Mouse (Mus musculus) layer of hippocampus, adult 9-10 months (tissue): ENCODE results near the gene Pole.
A peak's percentile ranks its signal among the peaks of the same experiment; 100 is the strongest.

Source experiments
- DNase-seq: peaks from one replicate; pipeline ENCODE4 v3.0.0; 2022; ENCODE audit warnings: low spot score

The Pole gene

DNA sequence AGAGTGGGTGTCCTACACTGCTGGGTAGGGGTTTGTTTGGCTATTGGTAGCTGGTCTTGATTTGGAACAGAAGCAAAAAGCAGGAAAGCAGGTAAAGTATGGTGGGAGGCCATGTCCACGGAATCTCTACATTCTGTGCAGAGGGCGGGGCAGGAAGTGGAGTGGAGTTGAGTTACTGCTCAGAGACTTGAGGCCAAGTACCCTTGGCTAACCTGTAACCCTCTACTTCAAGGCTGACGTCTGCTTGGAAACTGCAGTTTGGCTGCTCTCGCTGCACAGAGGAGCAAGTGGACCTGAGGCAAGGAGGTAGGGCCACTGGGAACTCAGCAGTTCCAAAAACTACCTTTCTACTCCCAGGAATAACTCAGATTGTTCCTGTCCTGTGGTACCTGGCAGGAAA is 58.4 kb downstream of the Pole start, which contains the start of gene Lrcol1:
Lrcol1 (plus strand) TSS at position 207 of the 400 bp plus-strand sequence.
- no peak for DNase-seq

DNA sequence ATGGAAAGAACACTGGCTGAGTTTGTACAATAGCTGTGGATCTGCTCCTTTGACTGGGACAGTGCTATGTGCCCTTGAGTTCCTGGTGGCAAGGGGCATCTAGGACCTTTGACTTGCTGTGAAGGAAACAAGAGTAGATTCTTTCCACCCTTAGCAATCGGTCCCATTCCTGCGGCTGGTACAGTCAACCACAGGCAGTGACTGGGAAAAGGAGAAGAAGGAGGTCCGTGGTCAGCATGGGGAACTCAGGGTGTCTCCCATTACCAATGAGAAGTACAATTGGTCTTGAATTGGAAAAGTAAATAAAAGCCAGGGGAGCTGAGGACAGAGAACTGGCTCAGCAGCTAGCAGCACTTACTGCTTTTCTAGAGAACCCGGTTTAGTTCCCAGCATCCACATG is 59.4 kb downstream of the Pole start:
- DNase-seq = no peak

DNA sequence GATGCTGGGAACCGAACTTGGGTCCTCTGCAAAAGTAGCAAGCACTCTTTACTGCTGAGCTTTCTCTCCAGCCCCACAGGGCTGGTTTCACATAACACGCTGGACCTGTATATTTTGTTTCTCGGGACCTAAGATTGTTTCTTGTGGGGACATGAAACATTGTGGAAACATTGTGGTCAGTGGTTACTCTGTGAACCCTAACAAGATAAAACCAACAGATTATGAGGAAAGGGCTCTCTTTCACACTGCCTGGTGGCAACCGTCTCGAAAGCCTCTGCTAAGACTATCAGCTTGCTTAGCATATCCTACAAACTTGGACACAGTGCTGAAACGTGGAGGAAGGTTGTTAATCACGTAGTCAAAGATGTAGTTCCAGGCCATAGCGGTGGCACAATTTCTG is 60.9 kb downstream of the Pole start:
- DNase-seq = no peak

DNA sequence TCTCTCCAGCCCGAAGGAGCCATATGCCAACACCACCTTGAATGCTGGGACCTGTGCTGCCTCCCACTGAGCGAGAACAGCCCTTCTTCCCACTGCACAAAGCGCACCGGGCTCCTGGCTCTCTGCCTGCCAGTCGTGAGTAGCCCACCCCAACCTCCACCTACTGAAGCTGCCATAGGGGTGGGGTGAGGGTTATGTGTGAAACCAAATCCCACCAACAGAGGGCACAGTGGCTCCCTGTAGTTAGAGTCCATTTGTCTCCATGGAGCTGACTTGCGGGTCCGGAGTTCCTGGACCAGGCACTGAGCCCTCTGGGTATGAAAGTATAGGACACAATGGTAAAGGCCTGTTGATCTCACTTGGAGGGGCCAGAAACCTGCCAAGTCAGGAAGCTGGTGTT is 68.6 kb downstream of the Pole start:
- no peak for DNase-seq

DNA sequence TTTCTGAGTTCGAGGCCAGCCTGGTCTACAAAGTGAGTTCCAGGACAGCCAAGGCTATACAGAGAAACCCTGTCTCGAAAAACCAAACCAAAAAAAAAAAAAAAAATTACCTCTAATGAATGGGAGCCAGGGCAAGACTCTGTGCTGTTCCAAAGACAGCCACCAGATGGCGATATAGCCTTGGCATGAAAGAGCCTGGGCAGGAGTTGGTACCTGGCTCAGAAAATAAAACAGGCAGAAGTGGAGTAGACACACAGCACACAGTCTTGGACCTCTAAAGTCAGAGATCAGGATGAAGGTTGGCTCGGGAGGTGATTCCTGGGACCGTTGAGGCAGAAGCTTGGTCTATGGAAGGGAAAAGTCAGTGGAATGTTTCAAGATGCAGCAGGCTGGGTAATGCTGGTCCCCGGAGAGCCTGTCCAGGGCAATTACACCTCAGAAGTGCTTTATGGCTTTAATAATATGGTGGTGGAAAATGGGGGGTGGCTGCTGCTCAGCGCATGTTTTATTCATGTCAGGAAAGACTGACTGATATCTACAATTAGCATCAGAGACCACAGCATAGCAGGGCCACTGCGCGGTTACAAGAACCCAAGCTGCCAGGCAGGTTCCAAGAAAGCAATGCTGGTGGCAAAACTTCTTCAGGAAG is 71.5 kb downstream of the Pole start:
- DNase-seq = peak; percentile 89

DNA sequence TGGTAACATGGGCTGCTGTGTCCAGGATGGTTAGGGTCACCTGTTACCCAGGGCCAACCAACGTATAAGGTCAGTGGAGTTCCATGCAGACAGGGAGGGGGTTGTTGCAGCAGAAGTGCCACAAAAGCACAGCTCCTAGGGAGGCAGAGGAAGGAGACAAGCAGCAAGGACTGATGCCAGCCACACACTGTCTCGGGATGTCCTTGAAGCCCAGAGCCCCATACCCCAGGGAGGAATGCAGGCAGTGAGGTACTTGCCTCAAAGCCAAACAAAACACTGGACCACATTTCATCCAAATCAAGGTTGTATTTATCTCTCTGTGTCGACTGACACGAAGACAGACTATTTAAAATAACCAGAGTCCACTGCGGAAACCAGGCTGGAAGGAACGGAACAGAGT is 75.4 kb downstream of the Pole start:
- DNase-seq = no peak

DNA sequence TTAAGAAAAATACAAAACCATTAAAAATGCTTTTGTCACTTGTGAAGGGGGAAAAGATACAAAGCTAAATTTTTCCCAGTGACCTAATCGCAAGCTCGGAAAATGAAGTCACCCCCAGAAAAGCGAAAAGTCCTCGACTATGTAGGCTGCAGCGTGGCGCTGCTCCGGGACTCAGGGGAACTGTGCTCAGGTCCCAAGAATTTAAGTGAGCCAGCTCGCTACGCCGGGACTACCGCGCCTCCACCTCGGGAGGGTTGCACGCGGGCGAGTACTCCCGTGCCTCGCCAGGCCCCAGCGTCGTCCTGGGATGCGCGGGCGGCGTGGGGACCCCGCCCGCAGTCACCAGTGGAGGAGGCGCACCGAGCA is 76.7 kb downstream of the Pole start:
- DNase-seq = no peak

DNA sequence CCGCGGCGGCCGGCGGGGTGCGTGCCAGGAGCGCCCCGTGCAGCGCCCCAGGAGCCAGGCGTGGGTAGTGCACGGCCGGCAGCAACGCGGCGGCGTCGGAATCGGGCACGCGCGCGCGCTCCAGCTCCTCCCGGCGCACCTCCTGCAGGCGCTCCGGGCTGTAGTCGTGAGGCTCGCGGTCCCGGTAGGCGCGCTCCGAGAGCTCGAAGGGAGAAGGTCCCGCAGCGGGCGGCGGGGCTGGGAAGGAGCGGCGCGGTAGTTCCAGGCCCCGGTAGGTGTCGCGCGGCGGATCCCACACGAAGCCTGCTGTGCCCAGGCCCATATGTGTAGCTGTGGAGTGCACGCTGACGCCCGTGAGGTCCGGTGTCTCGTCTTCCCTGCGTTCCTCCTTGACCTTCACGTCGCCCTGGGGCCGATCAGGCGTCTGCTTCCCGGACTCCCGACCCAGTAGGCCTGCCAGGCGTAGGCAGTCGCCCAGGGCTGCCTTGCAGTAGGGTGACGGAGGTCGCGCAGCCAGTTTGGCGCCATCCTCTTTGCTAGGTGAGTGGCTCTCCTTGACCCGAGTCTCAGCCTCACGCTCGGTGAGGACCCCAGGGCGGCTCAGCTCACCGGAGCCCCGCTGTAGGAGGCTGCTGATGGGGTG is 77.2 kb downstream of the Pole start:
- no peak for DNase-seq

DNA sequence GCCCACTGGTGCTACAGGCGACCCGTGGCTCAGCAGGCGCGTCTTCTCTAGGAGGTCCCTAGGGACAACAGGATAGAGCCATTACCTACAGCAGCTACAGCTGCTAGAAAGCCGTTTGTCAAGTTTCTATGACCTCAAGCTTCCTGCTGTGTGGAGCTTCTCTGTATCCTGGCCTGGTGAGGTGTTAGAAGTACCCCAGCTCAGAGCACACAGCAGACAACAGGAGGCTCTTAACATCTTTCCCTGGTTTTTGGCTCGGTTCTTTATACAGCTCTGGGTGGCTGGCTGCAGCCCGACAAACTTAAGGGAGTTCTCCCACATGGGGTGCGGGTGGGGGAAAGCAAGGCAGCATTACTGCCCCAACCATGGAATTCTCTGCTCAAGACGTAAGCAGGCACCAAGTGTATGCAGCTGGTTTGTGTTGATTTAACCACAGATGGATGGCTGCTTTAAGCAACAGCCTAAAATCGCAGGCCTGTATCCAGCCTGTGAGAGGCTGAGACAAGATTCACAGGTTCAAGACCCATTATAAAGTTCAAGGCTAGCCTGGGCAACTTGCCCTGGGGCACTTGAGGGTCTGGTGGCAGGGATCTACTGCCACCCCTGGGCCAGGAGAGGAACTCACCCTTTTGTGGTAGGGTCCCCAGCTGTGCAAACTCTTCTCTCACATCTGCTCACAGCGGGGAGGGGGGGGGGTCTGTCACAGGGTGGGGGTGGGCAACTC is 77.9 kb downstream of the Pole start:
- DNase-seq = no peak

DNA sequence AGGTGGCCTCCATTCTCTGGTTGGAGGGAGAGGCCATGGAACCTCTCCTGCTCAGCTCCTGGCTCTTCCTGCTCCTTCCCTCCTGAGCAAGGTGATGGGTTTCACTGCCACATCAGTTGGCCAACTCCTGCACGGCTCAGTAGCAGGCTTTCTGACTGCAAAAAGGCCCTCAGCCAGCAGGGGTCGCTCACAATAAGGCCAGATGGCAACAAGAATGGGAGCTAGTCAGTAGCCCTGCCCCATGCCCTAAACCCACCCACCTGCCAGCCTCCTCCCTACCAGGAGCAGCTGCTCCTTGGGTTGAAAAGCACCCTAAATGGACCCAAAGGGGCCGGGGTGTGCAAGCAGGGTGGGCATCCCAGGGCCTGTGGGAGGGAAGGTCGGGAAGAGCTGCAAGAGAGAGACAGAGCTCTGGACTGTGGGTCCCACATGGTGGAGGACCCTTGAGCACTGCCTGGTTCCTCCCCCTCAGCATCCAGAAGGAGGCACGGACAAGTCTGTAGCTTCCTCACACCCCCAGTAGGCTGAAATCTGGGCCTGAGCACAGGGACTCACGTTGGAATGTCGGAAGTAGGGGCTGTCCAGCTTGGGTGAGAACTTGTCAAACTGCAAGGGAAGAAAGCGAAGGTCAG is 90.8 kb downstream of the Pole start:
- DNase-seq = peak; percentile 68

DNA sequence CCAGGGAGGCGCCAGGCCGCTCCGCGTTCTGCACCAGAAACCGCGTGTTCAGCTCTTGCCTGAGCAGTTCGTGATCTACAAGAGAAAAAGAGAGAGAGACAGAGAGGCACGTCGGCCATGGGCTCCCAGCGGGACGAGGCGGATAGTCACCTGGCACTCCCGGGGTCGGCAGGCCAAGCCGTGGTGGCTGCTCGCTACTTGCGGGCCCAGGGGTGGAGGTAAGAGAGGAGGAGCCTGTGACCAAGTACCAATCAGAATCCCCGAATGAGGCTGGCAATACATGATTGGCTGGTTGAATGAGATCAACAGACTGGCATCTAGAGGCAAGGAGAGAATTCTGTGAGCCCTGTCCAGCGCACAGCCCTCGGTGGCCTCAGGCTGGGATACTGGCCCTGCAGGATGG is 92.1 kb downstream of the Pole start:
- DNase-seq = no peak

DNA sequence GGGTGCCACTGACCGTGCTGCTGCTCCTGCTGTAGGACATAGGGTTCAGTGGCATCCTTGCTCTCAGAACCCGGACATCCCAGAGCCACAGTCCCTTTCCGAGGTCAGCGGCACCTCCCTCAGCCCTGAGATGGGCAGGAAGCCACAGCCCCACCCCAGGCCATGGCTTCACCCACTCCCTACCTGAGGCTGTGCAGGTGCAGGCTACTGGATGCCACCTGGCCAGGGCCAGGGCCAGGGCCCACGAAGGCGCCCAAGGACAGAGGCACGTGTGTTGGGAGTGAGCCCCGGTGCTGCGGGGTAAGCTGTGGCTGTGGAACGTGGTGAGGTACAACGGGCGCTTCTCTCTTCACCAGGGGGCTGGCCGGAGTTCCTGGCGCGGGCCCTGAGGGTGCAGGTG is 93.0 kb downstream of the Pole start:
- DNase-seq = no peak

DNA sequence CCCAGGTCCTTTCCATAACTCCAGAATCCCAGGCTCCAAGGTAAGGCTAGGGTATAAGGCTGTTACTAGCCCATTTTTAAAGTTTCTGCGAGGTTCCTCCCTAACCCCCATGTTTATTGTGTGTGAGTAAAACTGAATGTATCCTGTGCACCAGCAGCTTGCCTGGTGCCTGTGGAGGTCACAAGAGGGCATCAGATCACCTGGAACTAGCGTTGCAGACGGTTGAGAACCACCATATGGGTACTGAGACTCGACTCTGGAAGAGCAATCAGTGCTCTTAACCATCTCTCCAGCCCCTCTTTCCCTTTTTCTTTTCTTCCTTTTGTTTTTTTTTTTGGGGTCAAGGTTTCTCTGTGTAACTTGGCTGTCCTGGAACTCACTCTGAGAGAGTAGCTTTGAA is 93.7 kb downstream of the Pole start:
- no peak for DNase-seq

DNA sequence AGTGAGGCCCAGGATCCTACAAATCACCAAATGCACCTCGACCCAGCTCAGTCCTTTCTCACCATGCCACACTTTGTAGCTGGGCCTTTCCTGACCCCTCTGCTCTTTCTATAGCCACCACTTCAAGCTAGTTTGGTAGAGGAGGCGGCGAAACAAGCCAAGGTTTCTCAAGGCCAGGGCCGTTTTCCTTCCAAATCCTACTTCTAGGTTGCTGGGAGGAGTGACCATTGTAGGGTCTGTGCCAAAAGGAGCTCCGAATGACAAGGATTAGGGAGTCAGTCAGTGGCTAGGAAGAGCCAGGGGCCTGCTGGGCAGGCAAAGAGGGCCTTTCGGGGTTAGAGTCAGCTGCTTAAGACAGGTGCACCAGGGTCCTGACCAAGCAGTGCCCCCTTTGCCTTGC is 98.4 kb downstream of the Pole start:
- no peak for DNase-seq

DNA sequence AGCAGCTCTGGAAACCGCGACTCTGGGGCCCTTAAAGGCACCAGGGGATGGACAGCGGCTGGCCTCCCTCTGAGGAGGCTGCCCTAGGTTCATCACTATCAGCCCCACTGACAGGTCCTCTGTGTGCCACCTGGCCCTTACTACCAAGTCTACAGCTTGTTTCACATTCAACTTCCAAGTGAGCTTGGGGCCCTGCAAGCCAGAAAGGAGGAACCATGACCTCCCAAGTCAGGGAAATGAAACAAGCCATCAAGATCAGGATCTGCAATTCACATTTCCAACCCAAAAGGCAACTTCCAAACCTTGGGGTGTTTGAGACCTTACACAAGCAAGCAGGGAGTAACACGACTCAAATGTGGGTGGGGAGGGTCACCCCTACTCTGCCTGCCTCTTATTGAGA is 99.2 kb downstream of the Pole start:
- no peak for DNase-seq

DNA sequence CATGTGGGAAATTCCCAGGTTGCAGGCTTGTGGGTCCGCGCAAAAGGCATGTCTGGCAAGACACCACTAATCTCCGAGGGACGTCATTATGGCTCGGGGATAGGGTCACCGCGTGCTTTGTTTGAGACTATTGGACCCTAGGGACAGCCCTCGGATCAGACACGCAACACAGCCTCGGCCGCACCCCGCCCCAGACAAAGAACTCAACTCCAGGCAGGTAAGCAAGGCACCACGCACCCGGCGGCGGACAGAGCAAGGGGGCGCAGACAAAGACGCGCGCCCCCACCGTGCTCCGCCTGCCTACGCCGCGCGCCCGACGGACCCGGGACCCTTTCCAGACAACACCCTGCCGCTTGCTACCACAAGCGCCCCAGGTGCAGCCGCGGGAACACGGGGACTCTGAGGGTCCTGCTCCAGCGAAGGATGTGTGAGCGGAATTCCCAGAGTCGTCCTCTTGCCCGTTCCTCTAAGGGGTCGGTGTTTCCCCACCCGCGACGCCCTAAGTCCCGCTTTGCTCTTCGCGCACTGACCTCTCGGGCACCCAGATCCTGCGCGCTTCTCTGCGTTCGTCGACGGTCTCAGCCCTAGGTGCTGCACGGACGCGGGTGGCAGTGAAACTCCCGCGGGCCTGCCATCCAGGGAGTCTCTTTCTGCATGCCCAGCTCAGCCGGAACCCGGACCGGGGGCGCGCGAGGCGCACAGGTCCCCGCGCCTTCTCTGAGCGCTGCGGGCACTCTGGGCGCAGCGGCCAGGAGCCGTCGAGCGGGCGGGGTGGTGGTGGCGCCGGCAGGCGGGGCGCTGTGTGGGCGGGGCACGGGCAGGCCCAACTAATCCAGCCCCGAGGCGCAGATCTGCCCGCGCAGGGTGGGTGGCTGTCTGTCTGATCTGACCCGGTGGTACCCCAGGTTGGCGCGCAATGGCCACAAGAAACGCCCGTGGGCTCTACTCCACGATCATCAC is 100.5 kb downstream of the Pole start:
- DNase-seq = no peak
